Mouse (Mus musculus) lung, postnatal 36 days (tissue): ENCODE data around the gene Olfr1107.

Experiments
- DNase-seq: peaks from one replicate; pipeline ENCODE4 v3.0.0; 2022; ENCODE audit warnings: mixed read lengths

Gene Olfr1107

GRCm38 (mm10) chr2:87075717-87076116 lies at the start of gene Olfr1107:
Gene Olfr1107 (minus strand): TSS chr2:87075817.
- no peak for DNase-seq

- no peak for DNase-seq
Observed at GRCm38 (mm10) chr2:87114467-87114866, 38.9 kb upstream of the Olfr1107 start, which contains the start of gene Olfr259. Gene Olfr259 (minus strand): TSS chr2:87114567.

DNA sequence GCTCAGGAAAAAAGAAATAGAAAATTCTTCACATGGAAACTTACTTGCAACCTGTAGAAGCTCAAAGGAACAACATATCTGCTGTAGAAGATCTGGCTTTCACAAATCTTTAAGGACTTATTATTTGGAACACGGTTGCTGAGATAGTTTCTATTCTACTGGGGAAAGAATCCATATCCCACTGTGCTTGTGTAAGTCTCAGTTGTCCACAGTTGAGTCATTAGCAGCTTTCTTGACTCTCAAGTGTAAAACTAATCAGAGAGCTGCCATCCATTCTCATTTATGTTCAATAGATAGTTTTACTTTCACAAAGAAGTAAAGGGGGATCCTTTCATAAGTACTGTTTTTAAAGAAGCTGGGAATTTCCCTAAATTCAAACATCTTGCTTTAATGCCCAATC lies 20.3 kb upstream of the Olfr1107 start, which contains the start of gene Olfr1109:
TSS of gene Olfr1109 (minus strand) at position 101 of the 400 bp plus-strand sequence.
- DNase-seq = no peak

DNA sequence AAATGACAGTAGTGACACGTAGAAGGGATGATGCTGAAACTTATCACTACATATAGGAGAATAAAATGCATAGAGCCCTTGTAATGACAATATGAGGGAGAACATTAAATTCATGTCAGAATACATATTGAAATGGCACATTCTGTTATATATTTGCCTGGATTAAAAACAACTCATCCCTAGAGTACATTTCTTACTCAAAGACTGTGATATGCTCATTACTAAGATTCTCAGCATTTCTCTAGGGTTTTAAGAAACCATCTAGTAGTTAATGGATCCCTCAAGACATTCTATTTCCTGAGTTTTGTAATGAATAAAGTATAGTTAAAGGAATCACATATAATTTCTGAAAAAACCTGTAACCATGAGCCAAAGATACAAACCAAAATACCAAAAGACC lies 23.4 kb downstream of the Olfr1107 start, which contains the start of gene Olfr1106:
TSS of gene Olfr1106 (minus strand) at position 101 of the 400 bp plus-strand sequence.
- DNase-seq = no peak

GRCm38 (mm10) chr2:87036431-87036830 lies 39.2 kb downstream of the Olfr1107 start, which contains the start of gene Olfr1105:
Gene Olfr1105 (minus strand): TSS chr2:87036531.
- no peak for DNase-seq

DNA sequence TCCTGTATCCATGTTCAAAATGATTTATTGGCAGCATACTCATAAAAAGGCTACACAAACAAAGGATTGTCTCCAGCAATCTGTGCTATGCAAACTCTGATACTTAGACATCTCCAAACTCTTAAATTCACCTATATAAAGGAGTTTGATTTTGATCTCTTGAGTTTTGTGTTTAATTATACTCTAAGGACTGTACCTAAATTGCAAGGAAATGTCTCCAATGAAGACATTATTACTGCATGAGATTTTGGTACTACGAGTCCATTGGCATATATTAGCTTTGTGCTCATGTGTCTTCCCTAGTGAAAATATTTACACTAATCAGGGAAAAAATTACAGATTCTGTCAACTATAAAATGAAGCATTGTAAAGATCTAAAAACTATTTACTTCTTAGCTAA lies 48.6 kb downstream of the Olfr1107 start, which contains the start of gene Olfr1104:
TSS of gene Olfr1104 (minus strand) at position 101 of the 400 bp plus-strand sequence.
- DNase-seq = no peak
